Mouse (Mus musculus): ENCODE data around the gene Dtymk. TPM values are rescaled to one million over a fixed set of nuclear protein-coding genes. Genes with fewer than 3 reads are reported as not detected.

The Dtymk gene
- polyA plus RNA-seq, 1 experiment from 2014 or later: 251 TPM

DNA sequence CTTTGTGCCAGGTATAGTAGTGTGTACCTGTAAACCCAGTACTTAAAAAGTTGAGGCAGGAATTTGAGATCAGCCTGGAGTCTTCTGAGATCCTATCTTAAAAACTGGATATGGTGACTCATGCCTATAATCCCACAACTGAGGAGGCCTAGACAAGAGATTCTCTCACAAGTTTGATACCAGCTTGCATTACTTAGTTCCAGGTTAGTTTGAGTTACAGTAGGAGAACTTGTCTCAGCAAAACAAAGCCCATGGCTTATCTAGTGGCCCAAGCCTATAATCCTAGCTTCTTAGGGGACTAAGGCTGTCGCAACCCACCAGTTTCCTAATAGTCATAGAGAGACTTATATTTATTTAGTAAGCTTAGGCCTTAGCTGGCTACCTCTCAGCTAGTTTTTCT lies 41.7 kb downstream of the Dtymk start:
- ATAC-seq (replicated peaks; ENCODE audit: low FRiP score): no peak
- WGBS: 92% methylated on average over 1 of the region's 1 CpGs

GRCm38 (mm10) chr1:93756154-93756553 lies 45.6 kb downstream of the Dtymk start:
- H3K9ac ChIP-seq: no peak overlapping the region
- H3K27ac ChIP-seq: no peak overlapping the region
- no peaks in the 10 kb centered on the region for H3K27me3 ChIP-seq
- H3K4me2 ChIP-seq: peak overlapping the region; percentile 86
- no peaks in the 10 kb centered on the region for H3K36me3 ChIP-seq
- peaks cover 29% of the 10 kb centered on the region for H3K4me1 ChIP-seq
- H3K4me3 ChIP-seq (replicated peaks): peak overlapping the region; percentile 99; the same call in 1 of the 2 replicates
- no peak for ATAC-seq (replicated peaks; ENCODE audit: low FRiP score)
- H3K9me3 ChIP-seq (replicated peaks): no peaks in the 10 kb centered on the region

More for the DNA sequence above, 41.7 kb downstream of the Dtymk start:
- Histone ChIP-seq H3K36me3 (no peaks in the 10 kb centered on the region), H3K27ac (no peak overlapping the region), H3K4me1 (peaks cover 22% of the 10 kb centered on the region), H3K9ac (no peak overlapping the region), H3K4me2 (no peak overlapping the region), H3K9me3 (replicated peaks) (no peaks in the 10 kb centered on the region), H3K4me3 (replicated peaks) (no peak overlapping the region), H3K27me3 (no peaks in the 10 kb centered on the region)

GRCm38 (mm10) chr1:93755618-93756017 lies 46.1 kb downstream of the Dtymk start:
- H3K4me1 ChIP-seq: peaks cover 29% of the 10 kb centered on the region
- peak overlapping the region; percentile 77 for H3K9ac ChIP-seq
- H3K27me3 ChIP-seq: no peaks in the 10 kb centered on the region
- ATAC-seq (replicated peaks; ENCODE audit: low FRiP score): no peak
- H3K4me2 ChIP-seq: peak overlapping the region; percentile 86
- H3K9me3 ChIP-seq (replicated peaks): no peaks in the 10 kb centered on the region
- peaks cover 2% of the 10 kb centered on the region for H3K36me3 ChIP-seq
- H3K27ac ChIP-seq: peak overlapping the region; percentile 92
- H3K4me3 ChIP-seq (replicated peaks): peak overlapping the region; percentile 99
- WGBS: 21% methylated on average over 7 of the region's 7 CpGs

DNA sequence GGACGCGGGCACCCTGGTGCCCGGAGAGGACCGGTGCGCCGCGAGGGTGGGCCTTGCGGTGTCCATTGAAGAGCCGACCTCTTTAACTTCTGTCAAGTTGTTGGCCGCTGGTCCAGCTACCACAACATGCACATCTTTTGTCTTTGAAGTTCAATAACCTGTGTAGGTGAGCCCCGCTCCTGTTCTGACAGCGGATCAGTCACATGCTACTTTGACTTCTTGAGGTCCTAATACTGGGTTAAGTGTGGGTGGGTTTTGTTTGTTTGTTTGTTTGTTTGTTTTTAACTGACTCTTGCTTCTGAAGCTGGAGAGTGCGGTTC lies 46.5 kb downstream of the Dtymk start:
- H3K36me3 ChIP-seq: peaks cover 5% of the 10 kb centered on the region
- peak overlapping the region; percentile 86 for H3K4me2 ChIP-seq
- H3K9me3 ChIP-seq (replicated peaks): no peaks in the 10 kb centered on the region
- ATAC-seq (replicated peaks; ENCODE audit: low FRiP score): no peak
- 0% methylated on average over 13 of the region's 13 CpGs for WGBS
- H3K27me3 ChIP-seq: no peaks in the 10 kb centered on the region
- peaks cover 29% of the 10 kb centered on the region for H3K4me1 ChIP-seq
- H3K9ac ChIP-seq: peak overlapping the region; percentile 77
- peak overlapping the region; percentile 92 for H3K27ac ChIP-seq
- H3K4me3 ChIP-seq (replicated peaks): peak overlapping the region; percentile 99

- Histone ChIP-seq H3K27me3 (no peaks in the 10 kb centered on the region), H3K27ac (peak within 1 kb of the TSS; percentile 92), H3K9ac (peak within 1 kb of the TSS; percentile 77), H3K4me3 (replicated peaks) (peak within 1 kb of the TSS; percentile 99), H3K4me1 (peaks cover 29% of the 10 kb centered on the region), H3K36me3 (peaks cover 11% of the 10 kb centered on the region), H3K4me2 (peak within 1 kb of the TSS; percentile 86), H3K9me3 (replicated peaks) (no peaks in the 10 kb centered on the region)
- peak; percentile 94 for ATAC-seq (replicated peaks; ENCODE audit: low FRiP score)
- under 1% methylated on average over 117 of the region's 121 CpGs for WGBS
These were observed 47.0 kb downstream of the Dtymk start, which contains the start of gene Thap4 for GRCm38 (mm10) chr1:93754573-93755290. Gene Thap4, minus strand, starts transcription at chr1:93754864.

DNA sequence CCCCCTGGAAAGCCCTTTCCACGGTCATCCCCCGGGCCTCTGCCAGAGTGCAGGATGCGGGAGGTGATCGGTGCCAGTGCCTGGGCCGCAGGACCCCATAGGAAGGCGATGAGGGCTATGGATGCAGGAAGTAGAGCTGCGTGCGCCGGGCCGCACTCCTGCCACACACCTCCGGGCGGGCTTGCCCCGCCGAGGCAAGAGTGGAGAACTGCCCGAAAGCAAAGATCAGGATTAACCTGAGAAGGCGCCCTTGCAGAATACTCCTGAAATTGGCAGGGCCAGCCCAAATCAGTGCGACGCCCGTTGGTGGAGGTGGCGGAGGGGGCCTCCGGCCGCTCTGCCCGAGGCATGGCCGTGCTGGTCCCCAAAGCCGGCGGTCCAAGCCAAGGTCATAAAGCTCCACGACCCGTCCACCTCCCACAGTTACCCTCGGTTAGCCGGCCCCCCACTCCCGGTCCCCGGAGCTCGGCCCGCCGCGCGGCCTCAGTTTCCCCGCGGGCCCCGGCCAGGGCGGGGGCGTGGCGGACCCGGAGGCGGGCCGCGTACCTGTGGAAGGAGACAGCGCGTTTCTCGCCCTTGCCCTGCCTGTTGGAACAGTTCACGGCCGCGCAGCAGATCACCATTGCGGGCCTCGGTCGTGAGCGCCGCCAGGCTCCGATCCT lies 47.7 kb downstream of the Dtymk start:
- no peaks in the 10 kb centered on the region for H3K27me3 ChIP-seq
- under 1% methylated on average over 59 of the region's 59 CpGs for WGBS
- peaks cover 18% of the 10 kb centered on the region for H3K36me3 ChIP-seq
- peak; percentile 61 for ATAC-seq (replicated peaks; ENCODE audit: low FRiP score)
- H3K9me3 ChIP-seq (replicated peaks): no peaks in the 10 kb centered on the region
- peak overlapping the region; percentile 99 for H3K4me3 ChIP-seq (replicated peaks)
- peaks cover 29% of the 10 kb centered on the region for H3K4me1 ChIP-seq
- peak overlapping the region; percentile 86 for H3K4me2 ChIP-seq
- H3K27ac ChIP-seq: peak overlapping the region; percentile 92
- H3K9ac ChIP-seq: peak overlapping the region; percentile 77

GRCm38 (mm10) chr1:93751290-93751689 lies 50.4 kb downstream of the Dtymk start, which contains the start of gene Atg4b:
Gene Atg4b, plus strand, starts transcription at chr1:93751500.
- Histone ChIP-seq H3K9me3 (replicated peaks) (no peaks in the 10 kb centered on the region), H3K4me2 (no peak within 1 kb of the TSS), H3K36me3 (peaks cover 29% of the 10 kb centered on the region), H3K4me1 (peaks cover 21% of the 10 kb centered on the region), H3K9ac (no peak within 1 kb of the TSS), H3K27me3 (no peaks in the 10 kb centered on the region), H3K4me3 (replicated peaks) (no peak within 1 kb of the TSS), H3K27ac (no peak within 1 kb of the TSS)
- no peak for ATAC-seq (replicated peaks; ENCODE audit: low FRiP score)
- WGBS: 84% methylated on average over 6 of the region's 6 CpGs

DNA sequence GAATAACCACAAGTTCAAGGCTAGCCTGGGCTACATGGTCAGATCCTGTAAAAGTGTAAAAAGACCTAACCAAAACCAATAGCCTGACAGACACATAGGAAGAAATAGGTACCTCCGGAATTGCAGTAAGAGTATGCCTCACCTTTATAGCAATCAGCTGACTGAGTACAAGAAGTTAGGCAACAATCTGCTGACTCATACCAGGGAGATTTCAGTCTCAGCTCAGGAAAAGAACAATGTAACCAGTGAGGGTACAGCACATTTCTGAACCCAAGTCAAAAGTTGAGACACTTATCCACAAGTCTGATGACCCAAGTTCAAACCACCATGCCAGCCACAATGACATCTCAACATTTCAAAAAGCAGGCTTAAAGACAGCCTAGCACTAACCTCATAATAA lies 53.2 kb downstream of the Dtymk start:
- H3K27ac ChIP-seq: no peak overlapping the region
- peaks cover 36% of the 10 kb centered on the region for H3K36me3 ChIP-seq
- H3K9me3 ChIP-seq (replicated peaks): no peaks in the 10 kb centered on the region
- 93% methylated on average over 1 of the region's 1 CpGs for WGBS
- no peak for ATAC-seq (replicated peaks; ENCODE audit: low FRiP score)
- peaks cover 21% of the 10 kb centered on the region for H3K4me1 ChIP-seq
- no peak overlapping the region for H3K4me3 ChIP-seq (replicated peaks)
- H3K9ac ChIP-seq: no peak overlapping the region
- no peak overlapping the region for H3K4me2 ChIP-seq
- no peaks in the 10 kb centered on the region for H3K27me3 ChIP-seq

- ATAC-seq (replicated peaks; ENCODE audit: low FRiP score): peak; percentile 26; the same call in 1 of the 2 replicates
- no peaks in the 10 kb centered on the region for H3K27me3 ChIP-seq
- no peak overlapping the region for H3K27ac ChIP-seq
- H3K9me3 ChIP-seq (replicated peaks): no peaks in the 10 kb centered on the region
- no peak overlapping the region for H3K9ac ChIP-seq
- peaks cover 15% of the 10 kb centered on the region for H3K4me1 ChIP-seq
- H3K4me3 ChIP-seq (replicated peaks): no peak overlapping the region
- H3K4me2 ChIP-seq: no peak overlapping the region
- H3K36me3 ChIP-seq: peaks cover 45% of the 10 kb centered on the region
- WGBS: 57% methylated on average over 5 of the region's 5 CpGs
These were observed 55.6 kb downstream of the Dtymk start for GRCm38 (mm10) chr1:93746179-93746578.

- Histone ChIP-seq H3K9me3 (replicated peaks) (no peaks in the 10 kb centered on the region), H3K27ac (no peak overlapping the region), H3K36me3 (peaks cover 16% of the 10 kb centered on the region), H3K27me3 (no peaks in the 10 kb centered on the region), H3K4me3 (replicated peaks) (no peak overlapping the region), H3K4me2 (no peak overlapping the region), H3K4me1 (peaks cover 15% of the 10 kb centered on the region), H3K9ac (no peak overlapping the region)
- ATAC-seq (replicated peaks; ENCODE audit: low FRiP score): no peak
These were observed 58.8 kb downstream of the Dtymk start for GRCm38 (mm10) chr1:93742910-93743309.
